Mouse (Mus musculus) small intestine, adult 2 months (tissue): Measurements from ENCODE around the gene Rln3.

Experiments used
- CTCF ChIP-seq: fragments of 200-500 bp; IDR thresholded peaks from 2 replicates; pipeline ENCODE4 v1.5.1; 2012; ENCODE audit warnings: low read depth, mild to moderate bottlenecking, control low read depth, inconsistent platforms, low read length, moderate library complexity, mixed read lengths; ENCODE audit not compliant: insufficient replicate concordance, insufficient read length; ENCODE audit errors: extremely low read depth
- POLR2A ChIP-seq: fragments of 200-500 bp; IDR thresholded peaks from 2 replicates; pipeline ENCODE4 v1.6.1; 2012; ENCODE audit warnings: low read depth, mild to moderate bottlenecking, control low read depth, inconsistent platforms, low read length, moderate library complexity

DNA sequence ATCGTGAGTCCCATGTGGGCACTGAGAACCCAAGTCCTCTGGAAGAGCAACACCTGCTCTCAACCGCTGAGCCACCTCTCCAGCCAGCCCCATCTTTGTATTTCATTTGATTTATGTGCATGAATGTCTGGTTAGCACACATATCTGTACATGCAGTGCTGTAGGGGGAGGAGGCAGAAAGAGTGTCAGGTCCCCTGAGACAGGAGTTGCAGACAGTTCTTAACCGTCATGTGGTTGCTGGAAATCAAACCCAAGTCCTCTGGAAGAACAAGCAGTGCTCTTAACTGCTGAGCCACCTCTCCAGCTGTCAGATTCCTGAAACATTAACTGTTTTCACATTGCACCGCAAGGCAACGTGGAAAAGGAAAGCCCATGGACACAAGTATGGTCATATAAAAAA, 3.4 kb upstream of the Rln3 start:
- TF ChIP-seq POLR2A (no peak), CTCF (no peak)
